Mouse (Mus musculus) frontal cortex, postnatal 25 days (tissue): Measurements from ENCODE around the gene Gm49405.
"Not testable (repeated sequence)": the region's sequence is repeated elsewhere in the genome, so short reads cannot be mapped to it uniquely, and the experiment has no call there.

Experiments used
- DNase-seq, 2 experiments: peaks; one replicate each; pipeline ENCODE4 v3.0.0; 2022; ENCODE audit warnings: low spot score in 2 of 2

Gene Gm49405

DNA sequence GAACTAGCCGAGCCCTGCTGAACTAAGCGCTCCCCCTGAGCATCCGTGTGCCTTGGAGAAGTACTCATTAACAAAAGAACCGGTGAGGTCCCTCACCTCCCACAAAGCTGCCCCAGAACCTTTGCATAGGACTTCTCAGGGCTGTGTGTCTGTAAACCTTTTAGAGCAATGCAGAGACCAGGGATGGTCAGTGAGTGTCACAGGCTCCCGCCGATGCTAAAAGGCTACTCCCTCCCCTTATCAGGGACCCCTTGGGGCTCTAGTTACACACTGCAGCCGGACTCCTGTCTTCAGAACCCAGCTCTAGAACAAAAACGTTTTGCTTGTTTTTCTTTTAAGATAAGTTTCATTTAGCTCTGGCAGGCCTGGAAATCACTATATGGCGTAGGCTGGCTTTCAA, 12.6 kb downstream of the Gm49405 start:
- no peak for DNase-seq

DNA sequence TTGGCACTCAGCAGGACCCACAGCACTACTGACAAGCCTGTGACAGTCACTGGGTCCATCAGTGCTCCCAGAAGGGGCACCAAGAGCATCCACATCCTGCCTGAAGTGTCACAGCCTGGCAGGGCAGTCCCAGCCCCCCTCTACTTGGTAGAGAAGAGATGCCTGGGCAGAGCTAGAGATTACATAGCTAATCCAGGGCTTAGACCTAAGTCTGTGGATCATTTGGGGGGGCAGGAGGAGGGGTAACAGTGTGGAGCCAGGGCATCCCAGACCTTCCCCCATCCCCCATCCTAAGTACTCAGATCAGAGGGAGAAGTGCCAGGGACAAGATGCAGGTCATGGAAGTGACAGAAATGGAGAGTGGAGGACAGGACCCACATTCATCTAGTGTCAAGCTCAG, 14.4 kb downstream of the Gm49405 start:
- DNase-seq: no peak

DNA sequence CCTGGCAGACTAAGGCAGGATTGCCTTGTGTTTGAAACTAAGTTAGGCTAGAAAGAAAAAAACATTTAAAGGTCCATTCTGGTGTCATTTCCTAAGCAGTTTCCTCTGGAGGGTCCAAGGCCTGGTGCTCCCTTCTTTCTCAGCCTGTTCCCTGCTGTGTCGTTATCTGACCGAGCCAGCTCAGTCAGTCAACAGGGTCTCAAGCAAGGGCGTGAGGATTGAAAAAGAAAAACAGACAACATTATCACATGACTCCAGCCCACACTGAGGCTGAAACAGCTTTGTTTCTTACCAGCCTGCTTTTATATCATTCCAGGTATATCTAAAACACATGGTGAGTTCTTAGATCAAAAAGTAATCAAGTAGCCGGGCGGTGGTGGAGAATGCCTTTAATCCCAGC, 15.2 kb downstream of the Gm49405 start:
- no peak for DNase-seq

DNA sequence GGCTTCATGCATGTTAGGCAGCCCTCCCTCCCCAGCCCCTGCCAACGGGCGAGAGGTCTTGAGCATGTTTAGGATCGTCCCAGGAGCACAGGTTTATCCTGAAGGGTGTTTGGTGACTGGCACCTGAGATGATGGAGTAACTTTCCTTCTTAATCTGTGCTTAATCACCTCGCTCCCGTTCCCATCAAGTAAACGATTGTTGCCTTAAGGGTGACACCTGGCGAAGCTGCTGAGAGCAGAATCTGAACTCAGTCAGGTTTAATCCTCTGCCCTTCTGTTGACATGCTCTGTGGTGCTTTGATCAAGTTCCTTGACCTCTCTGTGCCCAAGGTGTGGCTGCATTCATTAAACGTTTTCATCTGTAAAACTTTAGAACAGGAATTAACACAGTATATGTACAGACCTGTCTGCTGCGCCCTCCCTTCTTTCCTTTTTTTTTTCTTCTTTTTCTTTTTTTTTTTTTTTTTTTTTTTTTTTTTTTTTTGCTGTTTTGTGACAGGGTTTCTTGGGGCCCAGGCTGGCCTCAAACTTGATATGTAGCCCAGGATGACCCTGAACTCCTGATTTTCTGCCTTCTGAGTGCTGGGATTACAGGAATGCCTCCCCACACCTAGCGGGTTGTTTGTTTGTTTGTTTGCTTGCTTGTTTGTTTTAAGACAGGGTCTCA, 17.6 kb downstream of the Gm49405 start:
- no peak for DNase-seq

DNA sequence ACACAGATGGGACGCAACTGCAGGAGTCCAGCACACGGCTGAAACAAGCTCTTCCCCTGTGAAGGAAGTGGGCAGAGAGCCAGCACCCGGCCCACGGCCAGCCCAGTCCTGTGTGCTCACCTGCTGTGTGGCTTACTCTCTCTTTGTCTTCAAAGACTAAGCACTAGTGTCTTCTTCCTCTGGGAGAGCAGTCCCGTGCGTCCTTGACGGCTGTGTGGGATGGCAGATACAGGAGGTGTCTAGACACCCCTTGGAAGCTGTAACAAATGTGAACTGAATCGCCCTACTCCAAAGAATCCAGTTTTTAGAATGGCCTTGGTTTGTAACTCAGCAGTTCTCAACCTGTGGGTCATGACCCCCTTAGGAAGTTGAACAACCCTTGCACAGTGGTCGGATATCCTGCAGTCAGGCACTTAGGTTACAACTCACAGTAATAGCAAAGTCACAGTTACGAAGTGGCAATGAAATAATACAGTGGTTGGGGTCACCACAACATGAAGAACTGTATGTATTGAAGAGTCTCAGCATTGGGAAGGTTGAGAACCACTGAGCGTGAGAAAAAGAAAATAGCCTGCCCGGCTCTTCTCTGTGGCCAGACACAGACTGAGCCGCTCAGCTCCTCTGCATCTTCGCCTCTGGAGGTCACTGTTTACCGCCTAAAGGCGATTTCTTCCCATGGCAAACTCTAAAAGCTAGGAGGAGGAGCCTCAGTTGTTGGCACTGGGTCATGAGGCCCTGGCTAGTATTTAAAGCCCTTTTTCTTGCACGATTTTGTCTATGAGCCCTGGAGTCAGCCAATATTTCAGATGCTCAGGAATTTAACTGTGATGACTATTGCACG, 18.5 kb downstream of the Gm49405 start:
- DNase-seq: peak; percentile 46 to 63

DNA sequence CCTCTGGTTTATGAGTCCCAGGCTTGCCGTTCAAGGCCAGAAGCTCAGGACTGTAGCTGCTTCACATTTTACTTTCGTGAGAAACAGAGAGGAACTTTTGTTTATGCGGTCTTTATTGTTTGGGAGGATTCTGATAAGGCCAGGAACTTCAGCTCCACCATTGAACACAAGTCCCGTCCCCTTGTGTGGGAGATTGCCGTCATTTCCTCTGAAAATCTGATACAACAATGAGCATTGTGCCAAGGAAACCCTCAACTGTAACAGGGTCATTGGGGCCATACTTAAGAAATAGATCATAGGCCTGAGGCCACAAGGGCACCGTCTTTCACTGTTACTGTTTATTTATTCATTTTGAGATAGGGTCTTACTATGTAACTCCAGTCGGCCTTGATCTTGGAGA, 22.8 kb downstream of the Gm49405 start:
- DNase-seq: no peak

DNA sequence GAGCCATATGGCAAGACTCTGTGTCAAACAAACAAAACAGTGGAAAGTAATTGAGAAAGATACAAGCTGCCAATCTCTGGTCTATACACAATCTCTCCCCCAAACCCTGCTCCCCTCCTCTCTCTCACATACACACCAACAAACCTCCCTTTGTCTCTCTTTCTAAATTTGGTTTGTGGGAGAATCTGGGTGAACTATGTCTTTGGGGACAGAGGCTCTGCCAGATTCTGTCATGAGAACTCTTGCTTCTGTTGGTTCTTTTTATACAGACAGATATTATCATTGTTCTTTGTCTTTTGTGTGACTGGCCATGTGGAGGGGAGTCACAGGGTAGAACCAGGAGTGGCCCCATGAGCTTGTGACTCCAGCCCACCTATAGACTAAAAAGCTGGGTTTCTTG, 27.1 kb downstream of the Gm49405 start:
- DNase-seq: no peak

DNA sequence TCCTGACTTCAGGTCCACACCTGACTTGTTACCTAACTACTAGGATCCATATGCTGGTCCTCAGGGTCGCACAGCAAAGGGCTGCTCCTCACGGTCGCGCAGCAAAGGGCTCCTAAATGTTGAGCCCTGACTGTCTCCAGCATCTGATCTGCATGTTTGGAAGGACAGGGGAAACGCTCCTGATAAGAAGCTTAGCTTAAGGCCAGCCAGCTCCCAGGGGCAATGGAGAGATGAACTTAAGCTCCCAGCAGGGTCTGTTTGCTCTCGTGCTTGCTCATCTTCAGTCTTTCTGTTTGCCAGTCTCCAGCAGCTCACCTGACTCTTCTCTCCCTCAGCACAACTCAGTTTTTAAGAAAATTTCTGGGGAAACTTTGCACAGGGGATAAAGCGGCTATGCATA, 32.2 kb downstream of the Gm49405 start:
- DNase-seq: no peak

DNA sequence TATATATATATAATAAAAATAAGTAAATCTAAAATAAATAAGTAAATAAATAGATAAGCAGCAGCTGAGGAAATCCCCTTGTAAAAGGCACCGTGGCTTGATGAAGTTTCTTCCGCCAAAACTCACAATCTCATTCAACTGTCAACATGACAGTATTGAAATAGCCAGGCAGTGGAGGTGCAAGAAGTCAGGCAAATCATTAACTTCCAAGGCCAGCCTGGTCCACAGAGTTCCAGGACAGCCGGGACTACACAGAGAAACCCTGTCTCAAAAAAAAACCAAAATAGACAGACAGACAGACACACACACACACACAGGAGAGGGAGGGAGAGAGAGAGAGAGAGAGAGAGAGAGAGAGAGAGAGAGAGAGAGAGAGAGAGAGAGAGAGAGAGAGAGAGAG, 32.9 kb downstream of the Gm49405 start:
- no peak for DNase-seq

DNA sequence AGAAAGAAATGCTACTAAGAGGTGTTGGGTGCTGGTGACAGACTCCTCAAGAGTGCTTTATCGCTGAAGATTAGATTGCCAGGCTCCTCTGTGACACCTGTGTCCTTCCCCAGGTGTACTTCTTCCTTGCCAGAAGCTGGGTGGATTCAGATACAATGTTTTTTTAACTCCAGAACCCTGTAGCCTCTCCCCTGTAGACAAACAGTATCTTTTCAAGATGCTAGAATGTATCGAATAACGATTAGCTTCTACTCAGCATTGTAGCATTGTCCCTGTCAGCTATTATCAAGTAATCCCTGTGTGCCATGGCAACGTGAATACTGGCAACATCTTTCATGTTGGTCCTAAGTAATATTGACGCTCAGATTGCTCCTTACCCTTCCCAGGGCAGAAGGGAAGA, 33.3 kb downstream of the Gm49405 start:
- DNase-seq: no peak

DNA sequence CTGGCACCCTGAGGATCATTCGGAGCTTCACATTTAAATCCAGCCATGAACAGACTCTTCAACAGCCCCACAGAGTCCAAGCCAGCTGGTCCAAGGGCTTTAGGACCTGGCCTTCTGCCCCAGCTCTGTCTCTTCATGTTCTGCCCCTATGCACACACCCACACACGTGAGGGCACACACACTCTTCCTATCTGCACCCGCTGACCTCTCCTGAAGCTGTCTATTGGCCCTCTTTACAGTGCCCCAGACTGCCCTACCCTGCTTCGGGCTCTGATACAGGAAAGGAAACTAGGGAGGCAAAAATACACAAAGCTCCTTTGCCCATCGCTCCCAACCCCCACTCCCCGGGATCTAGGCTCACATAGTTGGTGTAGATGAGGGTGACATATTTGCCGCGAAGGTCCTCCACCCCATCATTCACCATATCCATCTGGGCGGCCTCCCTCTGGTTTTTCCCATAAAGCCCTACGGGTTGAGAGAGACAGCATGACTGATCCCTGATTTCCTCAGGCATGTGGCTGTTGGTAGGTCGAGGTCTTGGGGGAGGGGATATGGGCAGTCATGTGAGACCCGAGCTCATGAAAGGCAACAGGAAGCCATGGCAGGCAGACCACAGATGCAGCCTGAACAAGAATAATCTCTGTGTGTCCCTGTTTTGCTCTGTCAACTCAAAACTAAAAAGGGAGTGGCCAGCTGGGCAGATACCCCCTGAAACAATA, 36.1 kb downstream of the Gm49405 start:
- DNase-seq: no peak

DNA sequence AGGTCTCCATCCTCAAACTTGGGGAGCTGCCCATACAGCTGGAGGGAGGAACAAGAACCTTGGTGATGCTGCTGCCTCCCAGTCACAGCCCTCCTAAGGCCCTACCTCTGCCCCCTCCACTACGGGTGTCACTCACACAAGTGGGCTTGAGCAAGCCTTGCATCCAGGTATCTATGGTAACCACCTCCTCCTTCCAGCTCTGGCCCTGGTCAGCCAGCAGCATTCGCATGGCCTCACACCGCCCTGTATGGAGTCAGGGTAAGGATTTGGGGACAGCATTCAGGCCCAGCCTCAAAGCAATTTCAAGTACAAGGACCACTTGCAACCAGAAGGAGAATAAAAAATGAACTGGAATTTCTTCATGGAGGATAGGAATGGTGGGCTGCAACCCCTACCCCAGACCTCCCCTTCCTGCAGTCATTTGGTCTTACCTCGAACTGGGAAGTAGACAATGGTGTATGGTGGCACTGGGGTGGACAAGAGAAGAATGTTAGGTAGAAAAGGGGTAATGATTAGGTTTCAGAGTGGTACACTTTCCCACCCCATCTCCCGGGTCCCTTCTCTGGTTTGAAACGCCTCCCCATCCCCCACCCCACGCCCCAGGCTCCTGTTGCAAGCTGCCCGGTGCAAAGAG, 36.8 kb downstream of the Gm49405 start:
- DNase-seq: not testable (repeated sequence)

DNA sequence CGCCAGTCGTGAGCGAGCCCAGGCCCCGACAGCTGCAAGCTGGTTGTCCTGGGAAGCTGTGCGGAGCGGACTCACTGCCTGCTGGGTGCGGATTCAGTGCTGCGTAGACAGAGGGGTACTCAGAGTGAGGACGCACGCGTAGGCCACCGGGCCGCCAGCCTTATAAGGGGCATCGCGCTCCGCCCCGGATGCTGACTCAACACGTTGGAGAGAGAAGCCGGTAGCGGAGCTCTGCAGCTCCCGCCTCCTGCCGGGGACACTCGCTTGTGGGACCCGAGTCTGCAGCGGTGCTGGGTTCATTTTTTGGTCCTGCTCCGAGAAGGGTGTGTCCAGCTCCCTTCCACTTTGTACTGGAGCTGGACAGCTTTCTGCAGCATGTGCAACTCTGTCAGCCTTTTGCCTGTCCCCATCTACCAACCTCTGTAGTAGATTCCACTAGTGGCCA, 37.4 kb downstream of the Gm49405 start, which contains the start of gene Gstp1:
Gstp1 (minus strand) TSS at position 198 of the 445 bp plus-strand sequence.
- peak; percentile 75 to 80 for DNase-seq

DNA sequence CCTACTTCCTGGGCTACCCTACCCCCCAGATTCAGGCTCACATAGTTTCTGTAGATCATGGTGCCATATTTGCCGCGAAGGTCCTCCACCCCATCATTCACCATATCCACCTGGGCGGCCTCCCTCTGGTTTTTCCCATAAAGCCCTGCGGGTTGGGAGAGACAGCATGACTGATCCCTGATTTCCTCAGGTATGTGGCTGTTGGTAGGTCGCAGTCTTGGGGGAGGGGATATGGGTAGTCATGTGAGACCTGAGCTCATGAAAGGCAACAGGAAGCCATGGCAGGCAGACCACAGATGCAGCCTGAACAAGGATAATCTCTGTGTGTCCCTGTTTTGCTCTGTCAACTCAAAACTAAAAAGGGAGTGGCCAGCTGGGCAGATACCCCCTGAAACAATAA, 40.5 kb downstream of the Gm49405 start:
- DNase-seq: not testable (repeated sequence)

DNA sequence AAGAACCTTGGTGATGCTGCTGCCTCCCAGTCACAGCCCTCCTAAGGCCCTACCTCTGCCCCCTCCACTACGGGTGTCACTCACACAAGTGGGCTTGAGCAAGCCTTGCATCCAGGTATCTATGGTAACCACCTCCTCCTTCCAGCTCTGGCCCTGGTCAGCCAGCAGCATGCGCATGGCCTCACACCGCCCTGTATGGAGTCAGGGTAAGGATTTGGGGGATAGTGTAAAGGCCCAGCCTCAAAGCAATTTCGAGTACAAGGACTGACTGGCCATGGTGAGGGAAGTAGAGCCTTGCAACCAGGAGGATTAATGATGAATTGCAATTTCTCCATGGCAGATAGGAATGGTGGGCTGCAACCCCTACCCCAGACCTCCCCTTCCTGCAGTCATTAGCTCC, 41.1 kb downstream of the Gm49405 start:
- DNase-seq: peak in 1 of 2 experiments; percentile 2

DNA sequence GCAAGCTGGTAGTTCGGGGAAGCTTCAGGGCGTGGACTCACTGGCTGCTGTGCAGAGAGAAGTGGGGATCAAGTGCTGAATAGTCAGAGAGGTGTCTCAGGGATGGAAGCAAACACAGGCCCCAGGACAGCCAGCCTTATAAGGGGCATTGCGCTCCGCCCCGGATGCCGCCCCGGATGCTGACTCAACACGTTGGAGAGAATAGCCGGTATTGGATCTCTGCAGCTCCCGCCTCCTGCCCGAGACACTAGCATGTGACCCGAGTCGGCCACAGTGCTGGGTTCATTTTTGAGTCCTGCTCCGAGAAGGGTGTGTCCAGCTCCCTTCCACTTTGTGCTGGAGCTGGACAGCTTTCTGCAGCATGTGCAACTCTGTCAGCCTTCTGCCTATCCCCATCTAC, 41.7 kb downstream of the Gm49405 start:
- no peak for DNase-seq

DNA sequence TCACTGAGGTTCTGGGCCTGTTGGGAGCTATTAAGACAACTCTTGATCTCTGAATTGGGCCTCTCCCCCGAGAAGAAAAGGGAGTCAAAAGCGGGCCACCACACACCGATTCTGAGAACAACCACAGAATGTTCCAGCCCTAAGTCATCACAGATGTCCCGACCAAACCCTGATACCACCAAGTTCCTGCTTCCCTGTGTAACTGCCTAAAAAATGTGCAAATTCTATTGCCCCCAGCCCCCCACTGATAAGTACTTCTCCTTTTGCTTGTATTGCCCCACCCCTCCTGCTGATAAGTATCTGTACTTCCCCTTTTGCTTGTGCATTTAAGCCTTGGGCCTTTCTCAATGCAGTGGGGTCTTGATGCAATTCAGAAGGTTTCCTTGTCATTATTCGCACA, 43.7 kb downstream of the Gm49405 start:
- not testable (repeated sequence) for DNase-seq

DNA sequence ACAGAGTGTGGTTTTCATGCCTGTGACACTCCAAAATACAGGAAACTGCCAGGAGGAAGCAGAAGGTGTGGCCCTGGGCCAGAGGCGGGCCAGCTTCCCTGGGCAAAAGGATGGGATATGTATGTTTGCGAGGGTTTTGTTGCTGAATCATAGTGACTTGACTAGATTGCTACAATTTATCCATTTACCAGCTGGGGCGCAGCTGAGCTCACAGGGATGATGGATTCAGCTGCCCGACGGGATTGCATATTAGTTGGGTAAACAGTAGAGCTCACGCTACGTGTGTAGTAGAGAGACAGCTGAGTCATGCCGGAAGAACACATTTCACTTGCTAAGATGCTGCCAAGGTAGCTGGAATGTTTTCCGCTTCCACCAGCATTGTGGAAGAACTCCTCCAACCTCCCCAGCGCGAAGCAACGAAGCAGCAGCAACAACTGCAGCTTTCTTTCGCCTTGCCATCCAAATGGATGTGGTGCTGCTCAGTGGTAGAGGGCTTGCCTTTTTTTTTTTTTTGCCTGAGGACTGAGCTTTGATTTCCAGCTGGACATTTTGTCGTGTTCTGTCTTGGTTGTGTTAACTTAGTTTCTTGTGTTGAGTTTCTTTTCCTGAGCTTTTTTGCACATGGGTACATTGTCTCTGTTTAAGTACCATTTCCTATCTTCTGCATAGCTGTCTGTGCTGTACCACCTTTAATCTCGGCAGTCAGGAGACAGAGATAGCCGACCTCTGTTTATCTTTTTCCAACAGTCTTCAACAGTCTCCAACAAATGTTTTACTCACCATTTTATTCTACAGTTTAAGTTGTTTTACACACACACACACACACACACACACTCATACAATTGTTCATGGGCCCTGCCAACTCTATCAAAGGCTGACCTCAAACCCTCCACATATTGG, 45.8 kb downstream of the Gm49405 start, which contains the start of gene Gstp2:
Gstp2 (minus strand) TSS at position 58 of the 900 bp plus-strand sequence.
- DNase-seq: peak; percentile 55 to 56

DNA sequence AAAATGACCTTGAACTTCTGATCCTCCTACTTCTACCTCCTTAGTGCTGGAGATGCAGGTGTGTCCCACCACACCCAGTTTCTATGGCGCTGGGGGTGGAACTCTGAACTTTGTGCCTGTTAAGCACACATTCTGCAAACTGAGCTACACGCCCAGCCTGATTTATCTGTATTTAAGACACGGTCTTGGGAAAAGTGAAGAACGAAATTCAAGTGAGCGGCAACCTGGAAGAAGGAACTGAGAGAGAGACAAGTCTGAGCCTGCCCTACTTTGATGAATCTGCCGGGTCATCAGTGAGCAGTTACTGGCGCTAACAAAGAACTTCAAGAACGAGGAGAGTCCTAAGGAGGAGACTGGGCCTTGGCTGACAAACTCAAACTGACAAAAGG, 46.4 kb downstream of the Gm49405 start:
- no peak for DNase-seq

DNA sequence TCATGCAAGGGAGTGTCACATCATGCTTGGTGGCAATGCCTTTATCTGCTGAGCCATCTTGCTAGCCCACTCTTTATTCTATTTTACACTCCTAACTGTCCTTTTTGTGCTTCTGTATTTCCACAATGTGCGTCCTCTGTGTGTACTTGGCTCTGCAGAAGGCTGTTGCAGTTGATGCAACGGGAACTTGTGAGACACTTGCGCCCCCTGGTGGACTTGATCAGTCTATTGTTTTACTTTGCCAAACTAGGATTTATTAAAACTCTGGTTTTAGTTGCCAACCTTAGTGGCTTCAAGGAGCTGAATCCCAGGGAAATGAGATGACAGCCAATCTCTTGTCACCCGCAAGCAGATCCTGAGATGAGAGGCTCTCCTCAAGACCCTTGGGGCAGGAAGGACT, 47.4 kb downstream of the Gm49405 start:
- DNase-seq: peak; percentile 49 to 65

DNA sequence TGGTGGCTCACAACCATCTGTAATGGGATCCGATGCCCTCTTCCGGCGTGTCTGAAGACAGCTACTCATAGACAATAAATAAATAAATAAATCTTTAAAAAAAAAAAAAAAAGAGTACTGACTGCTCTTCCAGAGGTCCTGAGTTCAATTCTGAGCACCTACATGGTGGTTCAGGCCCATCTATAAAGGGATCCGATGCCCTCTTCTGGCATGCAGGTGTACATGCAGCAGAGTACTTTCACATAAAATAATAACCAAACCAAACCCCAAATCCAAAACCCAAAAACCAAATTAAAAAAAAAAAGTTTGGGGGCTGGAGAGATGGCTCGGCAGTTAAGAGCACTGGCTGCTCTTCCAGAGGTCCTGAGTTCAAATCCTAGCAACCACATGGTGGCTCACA, 48.6 kb downstream of the Gm49405 start:
- DNase-seq: not testable (repeated sequence)
